In the genomic region with DNA sequence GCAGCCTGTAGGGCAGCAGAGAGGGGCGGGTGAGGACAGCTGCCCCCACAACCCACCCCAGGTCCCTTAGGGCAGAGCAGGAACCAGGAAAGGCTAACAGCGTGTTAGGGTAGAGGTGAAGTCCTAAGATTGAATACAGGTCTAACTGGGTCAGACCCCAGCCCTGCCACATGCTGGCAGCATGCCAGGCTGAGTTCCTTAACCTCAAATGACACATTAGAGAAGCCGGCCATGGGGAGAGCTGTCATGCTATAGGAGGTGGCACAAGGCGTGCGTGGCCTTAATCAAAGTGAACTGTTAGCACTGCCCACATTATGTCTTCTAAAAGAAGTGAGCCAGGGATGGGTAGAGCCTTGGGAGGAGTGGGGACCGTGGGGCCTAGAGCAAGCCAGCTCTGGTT, we compare ENCODE assay signal across 18 mouse cellular contexts. TPM values are rescaled to one million over a fixed set of nuclear protein-coding genes. Genes with fewer than 3 reads are reported as not detected.
DNase-seq lines count a peak whose midpoint lies in the region; ATAC-seq and TF ChIP-seq lines count a peak whose summit lies in the region.
"Had no signal": no experiment of that assay in that cellular context is flagged by ENCODE, and none has a peak within 500 bp of the region (broad histone marks: within the 10 kb centered on the region; RNA-seq: fewer than 3 reads in every experiment).

No protein-coding gene starts in this region.

- no peaks in the 10 kb centered on the region for H3K36me3 ChIP-seq in heart, embryonic 12.5 days
- H3K36me3 ChIP-seq in heart, embryonic 11.5 days (ENCODE audit: control insufficient read depth, insufficient read depth, low read length) = no peaks in the 10 kb centered on the region
- no peaks in the 10 kb centered on the region for H3K36me3 ChIP-seq in stomach, embryonic 14.5 days (ENCODE audit: control insufficient read depth, insufficient read depth, low read length)
- H3K36me3 ChIP-seq in stomach, postnatal 0 days (ENCODE audit: control insufficient read depth, insufficient read depth, low read length) = no peaks in the 10 kb centered on the region
- H3K36me3 ChIP-seq in limb, embryonic 12.5 days = no peaks in the 10 kb centered on the region
- no peaks in the 10 kb centered on the region for H3K36me3 ChIP-seq in liver, embryonic 11.5 days (ENCODE audit: control insufficient read depth, insufficient read depth, low read length)
- H3K36me3 ChIP-seq: hindbrain, embryonic 12.5 days; liver, embryonic 12.5 days; lung, embryonic 15.5 days had no signal

- TF ChIP-seq EP300 in stomach, postnatal 0 days (optimal IDR thresholded peaks at IDR 0.05) = no peak

- 0 out of 2 replicates have a peak overlapping the region, but pooled peaks have one; percentile 11 for H3K27ac ChIP-seq in heart, embryonic 12.5 days (ENCODE audit: poor library complexity, severe bottlenecking)
- H3K27ac ChIP-seq in heart, embryonic 11.5 days (ENCODE audit: low read depth, low read length) = no peak overlapping the region
- peak overlapping the region; percentile 7; the same call in 1 of the 2 replicates for H3K27ac ChIP-seq in stomach, embryonic 14.5 days (ENCODE audit: low read length)
- H3K27ac ChIP-seq in stomach, postnatal 0 days (replicated peaks) = no peak overlapping the region
- peak overlapping the region; percentile 86 for H3K27ac ChIP-seq in limb, embryonic 12.5 days
- H3K27ac ChIP-seq in liver, embryonic 11.5 days (ENCODE audit: low read depth, low read length) = no peak overlapping the region
- H3K27ac ChIP-seq: forebrain, embryonic 13.5 days; hindbrain, embryonic 12.5 days; kidney, postnatal 0 days; liver, embryonic 12.5 days; lung, embryonic 15.5 days had no signal

- no peak for TF ChIP-seq CTCF in stomach, postnatal 0 days (IDR thresholded peaks at IDR 0.05; ENCODE audit: low read depth)

- peaks cover 9% of the 10 kb centered on the region; the same call in 1 of the 2 replicates for H3K27me3 ChIP-seq in heart, embryonic 12.5 days (replicated peaks)
- H3K27me3 ChIP-seq in heart, embryonic 11.5 days (ENCODE audit: control insufficient read depth, insufficient read depth, low read length) = 0 out of 2 replicates have a peak, but pooled peaks cover 6% of the 10 kb centered on the region
- H3K27me3 ChIP-seq in stomach, embryonic 14.5 days (ENCODE audit: control insufficient read depth, insufficient read depth, low read length) = no peaks in the 10 kb centered on the region
- no peaks in the 10 kb centered on the region for H3K27me3 ChIP-seq in stomach, postnatal 0 days (ENCODE audit: control insufficient read depth, insufficient read depth, low read length)
- H3K27me3 ChIP-seq in limb, embryonic 12.5 days = peaks cover 39% of the 10 kb centered on the region
- H3K27me3 ChIP-seq in liver, embryonic 11.5 days (replicated peaks; ENCODE audit: control insufficient read depth, insufficient read depth, low read length) = peaks cover 8% of the 10 kb centered on the region
- H3K27me3 ChIP-seq: forebrain, embryonic 13.5 days; lung, embryonic 15.5 days had no signal

- no peaks in the 10 kb centered on the region for H3K9me3 ChIP-seq in heart, embryonic 12.5 days (replicated peaks)
- H3K9me3 ChIP-seq in heart, embryonic 11.5 days (replicated peaks; ENCODE audit: control insufficient read depth, low read length) = no peaks in the 10 kb centered on the region
- H3K9me3 ChIP-seq in stomach, embryonic 14.5 days (ENCODE audit: control insufficient read depth, low read depth, low read length) = no peaks in the 10 kb centered on the region
- H3K9me3 ChIP-seq in stomach, postnatal 0 days (ENCODE audit: control insufficient read depth, low read length) = no peaks in the 10 kb centered on the region
- no peaks in the 10 kb centered on the region for H3K9me3 ChIP-seq in limb, embryonic 12.5 days
- H3K9me3 ChIP-seq in liver, embryonic 11.5 days (ENCODE audit: control insufficient read depth, low read length) = no peaks in the 10 kb centered on the region
- H3K9me3 ChIP-seq: forebrain, embryonic 13.5 days; hindbrain, embryonic 12.5 days; liver, embryonic 12.5 days; lung, embryonic 15.5 days had no signal

- ATAC-seq in heart, embryonic 12.5 days (ENCODE audit: insufficient number of reproducible peaks, low FRiP score) = no peak
- no peak for ATAC-seq in heart, embryonic 11.5 days (replicated peaks; ENCODE audit: insufficient number of reproducible peaks, low FRiP score, low TSS enrichment)
- ATAC-seq in stomach, embryonic 14.5 days (ENCODE audit: insufficient number of reproducible peaks, insufficient read depth, low FRiP score, low read depth) = no peak
- ATAC-seq in stomach, postnatal 0 days (ENCODE audit: low FRiP score, low TSS enrichment) = no peak
- ATAC-seq in limb, embryonic 12.5 days (ENCODE audit: insufficient number of reproducible peaks, insufficient read depth, low FRiP score, low TSS enrichment, low read depth) = no peak
- ATAC-seq in liver, embryonic 11.5 days (replicated peaks; ENCODE audit: low FRiP score) = no peak
- ATAC-seq: forebrain, embryonic 13.5 days; inflammation-experienced regulatory T-cells, adult 6 months; liver, embryonic 12.5 days had no signal

- H3K4me2 ChIP-seq in heart, embryonic 12.5 days = no peak overlapping the region
- no peak overlapping the region for H3K4me2 ChIP-seq in heart, embryonic 11.5 days
- no peak overlapping the region for H3K4me2 ChIP-seq in stomach, embryonic 14.5 days (replicated peaks; ENCODE audit: low read depth, low read length)
- no peak overlapping the region for H3K4me2 ChIP-seq in stomach, postnatal 0 days (replicated peaks; ENCODE audit: low read depth)
- peak overlapping the region; percentile 41 for H3K4me2 ChIP-seq in limb, embryonic 12.5 days
- no peak overlapping the region for H3K4me2 ChIP-seq in liver, embryonic 11.5 days
- H3K4me2 ChIP-seq: forebrain, embryonic 13.5 days; hindbrain, embryonic 12.5 days; liver, embryonic 12.5 days; lung, embryonic 15.5 days had no signal

- H3K4me1 ChIP-seq in heart, embryonic 12.5 days (replicated peaks) = peaks cover 82% of the 10 kb centered on the region
- peaks cover 66% of the 10 kb centered on the region for H3K4me1 ChIP-seq in heart, embryonic 11.5 days (ENCODE audit: control insufficient read depth, insufficient read depth, low read length)
- peaks cover 61% of the 10 kb centered on the region for H3K4me1 ChIP-seq in stomach, embryonic 14.5 days (ENCODE audit: control insufficient read depth, insufficient read depth, low read length)
- peaks cover 12% of the 10 kb centered on the region for H3K4me1 ChIP-seq in stomach, postnatal 0 days (replicated peaks; ENCODE audit: control insufficient read depth, insufficient read depth)
- H3K4me1 ChIP-seq in limb, embryonic 12.5 days (replicated peaks) = peaks cover 92% of the 10 kb centered on the region
- H3K4me1 ChIP-seq in liver, embryonic 11.5 days (replicated peaks; ENCODE audit: control insufficient read depth, insufficient read depth, low read length) = peaks cover 11% of the 10 kb centered on the region; the same call in 1 of the 2 replicates

- WGBS in heart, embryonic 12.5 days = 56% methylated on average over 6 of the region's 6 CpGs
- WGBS in heart, embryonic 11.5 days (ENCODE audit: insufficient replicate concordance) = 61% methylated on average over 6 of the region's 6 CpGs
- WGBS in stomach, embryonic 14.5 days = 58% methylated on average over 6 of the region's 6 CpGs
- WGBS in stomach, postnatal 0 days = 62% methylated on average over 6 of the region's 6 CpGs
- WGBS in limb, embryonic 12.5 days = 41% methylated on average over 6 of the region's 6 CpGs
- 71% methylated on average over 6 of the region's 6 CpGs for WGBS in liver, embryonic 11.5 days

- DNase-seq in stomach, postnatal 0 days (ENCODE audit: low spot score) = no peak
- no peak for DNase-seq in embryo, embryonic 11 days
- DNase-seq in left cerebral cortex, adult 11 months (ENCODE audit: low spot score) = no peak
- no peak for DNase-seq in liver, embryonic 11.5 days (ENCODE audit: low spot score)
- DNase-seq: cerebellum, adult 9-10 months; midbrain, embryonic 14.5 days; spleen, adult 18-20 months; thymus, postnatal 36 days had no signal

- H3K9ac ChIP-seq in heart, embryonic 12.5 days = no peak overlapping the region
- H3K9ac ChIP-seq in heart, embryonic 11.5 days (ENCODE audit: low read depth, low read length) = no peak overlapping the region
- H3K9ac ChIP-seq in stomach, embryonic 14.5 days (replicated peaks; ENCODE audit: low read depth, low read length) = no peak overlapping the region
- no peak overlapping the region for H3K9ac ChIP-seq in stomach, postnatal 0 days (ENCODE audit: low read length)
- H3K9ac ChIP-seq in limb, embryonic 12.5 days (replicated peaks) = no peak overlapping the region
- no peak overlapping the region for H3K9ac ChIP-seq in liver, embryonic 11.5 days (ENCODE audit: low read depth, low read length)
- H3K9ac ChIP-seq: forebrain, embryonic 13.5 days; hindbrain, embryonic 12.5 days; liver, embryonic 12.5 days; lung, embryonic 15.5 days had no signal

- H3K4me3 ChIP-seq in heart, embryonic 12.5 days = no peak overlapping the region
- no peak overlapping the region for H3K4me3 ChIP-seq in heart, embryonic 11.5 days (ENCODE audit: low read depth, low read length)
- no peak overlapping the region for H3K4me3 ChIP-seq in stomach, embryonic 14.5 days (ENCODE audit: low read depth, low read length)
- H3K4me3 ChIP-seq in stomach, postnatal 0 days (ENCODE audit: low read depth, low read length) = no peak overlapping the region
- no peak overlapping the region for H3K4me3 ChIP-seq in limb, embryonic 12.5 days (replicated peaks)
- H3K4me3 ChIP-seq in liver, embryonic 11.5 days (ENCODE audit: low read depth, low read length) = no peak overlapping the region
- H3K4me3 ChIP-seq: forebrain, embryonic 13.5 days; hindbrain, embryonic 12.5 days; liver, embryonic 12.5 days; lung, embryonic 15.5 days had no signal

RNA-seq across cellular contexts. Expression of gene Grhl3, which starts 24.1 kb away (rescaled TPM):
- 6.0 and 6.8 TPM in 2 replicates for polyA plus RNA-seq in heart, embryonic 12.5 days (2016; fragmentation: Nextera tagmentation; extraction: Ambion mirVana)
- polyA plus RNA-seq in heart, embryonic 11.5 days (2014; fragmentation: Nextera tagmentation; extraction: Ambion mirVana) = 5.5 and 6.5 TPM in 2 replicates
- polyA plus RNA-seq in stomach, embryonic 14.5 days (2014; fragmentation: Nextera tagmentation; extraction: Ambion mirVana) = 30.6 and 33.0 TPM in 2 replicates
- 52.5 and 53.3 TPM in 2 replicates for polyA plus RNA-seq in stomach, postnatal 0 days (2015; fragmentation: Nextera tagmentation; extraction: Ambion mirVana)
- polyA plus RNA-seq in limb, embryonic 12.5 days (2016; fragmentation: Nextera tagmentation; extraction: Ambion mirVana) = 11.1 and 11.7 TPM in 2 replicates
- polyA plus RNA-seq in liver, embryonic 11.5 days (2014; fragmentation: Nextera tagmentation; extraction: Ambion mirVana) = 2.7 and 3.7 TPM in 2 replicates
- polyA plus RNA-seq: inflammation-experienced regulatory T-cells, adult 6 months had no signal

RNA-seq across cellular contexts. Expression of gene Nipal3, which starts 54.5 kb away (rescaled TPM):
- 4.0 and 4.2 TPM in 2 replicates for polyA plus RNA-seq in heart, embryonic 12.5 days (2016; fragmentation: Nextera tagmentation; extraction: Ambion mirVana)
- 5.7 and 6.4 TPM in 2 replicates for polyA plus RNA-seq in heart, embryonic 11.5 days (2014; fragmentation: Nextera tagmentation; extraction: Ambion mirVana)
- polyA plus RNA-seq in stomach, embryonic 14.5 days (2014; fragmentation: Nextera tagmentation; extraction: Ambion mirVana) = 5.9 and 7.4 TPM in 2 replicates
- 3.8 and 5.3 TPM in 2 replicates for polyA plus RNA-seq in stomach, postnatal 0 days (2015; fragmentation: Nextera tagmentation; extraction: Ambion mirVana)
- polyA plus RNA-seq in limb, embryonic 12.5 days (2016; fragmentation: Nextera tagmentation; extraction: Ambion mirVana) = 3.1 and 3.5 TPM in 2 replicates
- polyA plus RNA-seq in liver, embryonic 11.5 days (2014; fragmentation: Nextera tagmentation; extraction: Ambion mirVana) = 2.8 and 4.5 TPM in 2 replicates

RNA-seq across cellular contexts. Expression of gene Stpg1, which starts 54.7 kb away (rescaled TPM):
- 0.31 and 0.47 TPM in 2 replicates for polyA plus RNA-seq in heart, embryonic 12.5 days (2016; fragmentation: Nextera tagmentation; extraction: Ambion mirVana)
- polyA plus RNA-seq in heart, embryonic 11.5 days (2014; fragmentation: Nextera tagmentation; extraction: Ambion mirVana) = 0.13 and 0.14 TPM in 2 replicates
- polyA plus RNA-seq in stomach, embryonic 14.5 days (2014; fragmentation: Nextera tagmentation; extraction: Ambion mirVana) = 0.39 TPM in 1 of 2 replicates, not detected in the other
- polyA plus RNA-seq in stomach, postnatal 0 days (2015; fragmentation: Nextera tagmentation; extraction: Ambion mirVana) = 0.16 and 0.18 TPM in 2 replicates
- polyA plus RNA-seq in limb, embryonic 12.5 days (2016; fragmentation: Nextera tagmentation; extraction: Ambion mirVana) = 0.09 and 0.21 TPM in 2 replicates
- 0.15 and 0.47 TPM in 2 replicates for polyA plus RNA-seq in liver, embryonic 11.5 days (2014; fragmentation: Nextera tagmentation; extraction: Ambion mirVana)
- polyA plus RNA-seq: liver, embryonic 12.5 days had no signal

Comparison
In these comparisons a context has a peak if more than half of its experiments do, and no peak if none do; other contexts are left out.
1. H3K27ac ChIP-seq: peak in heart, embryonic 12.5 days (single experiment), stomach, embryonic 14.5 days (single experiment) and limb, embryonic 12.5 days (single experiment); none in heart, embryonic 11.5 days (single experiment), stomach, postnatal 0 days (single experiment) and liver, embryonic 11.5 days (single experiment).